Mouse (Mus musculus): ENCODE measurements around the gene Epn2.

The Epn2 gene

GRCm38 (mm10) chr11:61487401-61487800 lies 92.1 kb downstream of the Epn2 start:
- DNase-seq: peak; percentile 92

- DNase-seq: no peak
These were observed 92.8 kb downstream of the Epn2 start for GRCm38 (mm10) chr11:61486458-61487219.

- peak; percentile 22 for DNase-seq
These were observed 93.7 kb downstream of the Epn2 start for GRCm38 (mm10) chr11:61485541-61486457.

- DNase-seq: peak; percentile 86
These were observed 94.6 kb downstream of the Epn2 start, which contains the start of gene Mfap4 for GRCm38 (mm10) chr11:61484613-61485540. TSS of gene Mfap4 (plus strand) at chr11:61485431.

- peak; percentile 13 for DNase-seq
These were observed 95.3 kb downstream of the Epn2 start for GRCm38 (mm10) chr11:61484256-61484612.

GRCm38 (mm10) chr11:61483226-61483845 lies 96.2 kb downstream of the Epn2 start:
- peak; percentile 41 for DNase-seq

GRCm38 (mm10) chr11:61481239-61482090 lies 98.0 kb downstream of the Epn2 start:
- DNase-seq: no peak

GRCm38 (mm10) chr11:61478788-61479187 lies 100.7 kb downstream of the Epn2 start:
- no peak for DNase-seq

- DNase-seq: no peak
These were observed 101.7 kb downstream of the Epn2 start for GRCm38 (mm10) chr11:61477566-61478508.

GRCm38 (mm10) chr11:61476786-61477382 lies 102.6 kb downstream of the Epn2 start:
- no peak for DNase-seq

- no peak for DNase-seq
These were observed 105.9 kb downstream of the Epn2 start for GRCm38 (mm10) chr11:61473630-61474029.

GRCm38 (mm10) chr11:61470880-61471279 lies 108.6 kb downstream of the Epn2 start:
- DNase-seq: no peak

GRCm38 (mm10) chr11:61469317-61469917 lies 110.1 kb downstream of the Epn2 start:
- no peak for DNase-seq

GRCm38 (mm10) chr11:61468534-61468933 lies 111.0 kb downstream of the Epn2 start:
- peak; percentile 79 for DNase-seq

Measured in lung, postnatal 10 days (tissue).